Mouse (Mus musculus) liver, embryonic 14.5 days (tissue): Measurements from ENCODE around the gene Msrb1.

Experiments
- CTCF ChIP-seq: IDR thresholded peaks from 2 replicates; pipeline ENCODE4 v1.5.1; 2016; ENCODE audit warnings: antibody characterized with exemption, low read depth, control low read depth
- EP300 ChIP-seq: IDR thresholded peaks from 2 replicates; pipeline ENCODE4 v1.6.1; 2016; ENCODE audit warnings: antibody characterized with exemption, low read depth

- no peak for TF ChIP-seq CTCF
- TF ChIP-seq EP300, result no peak
Measured at GRCm38 (mm10) chr17:24701251-24701650, 35.2 kb upstream of the Msrb1 start.
